Mouse (Mus musculus) lung, postnatal 4 days (tissue): ENCODE data around the gene Htra2.

Experiments used
- DNase-seq, 2 experiments: peaks; one replicate each; pipeline ENCODE4 v3.0.0; 2021

The Htra2 gene

GRCm38 (mm10) chr6:83004309-83004708 lies 50.8 kb downstream of the Htra2 start:
- DNase-seq: no peak

GRCm38 (mm10) chr6:83003850-83004249 lies 51.2 kb downstream of the Htra2 start:
- DNase-seq: no peak

DNA sequence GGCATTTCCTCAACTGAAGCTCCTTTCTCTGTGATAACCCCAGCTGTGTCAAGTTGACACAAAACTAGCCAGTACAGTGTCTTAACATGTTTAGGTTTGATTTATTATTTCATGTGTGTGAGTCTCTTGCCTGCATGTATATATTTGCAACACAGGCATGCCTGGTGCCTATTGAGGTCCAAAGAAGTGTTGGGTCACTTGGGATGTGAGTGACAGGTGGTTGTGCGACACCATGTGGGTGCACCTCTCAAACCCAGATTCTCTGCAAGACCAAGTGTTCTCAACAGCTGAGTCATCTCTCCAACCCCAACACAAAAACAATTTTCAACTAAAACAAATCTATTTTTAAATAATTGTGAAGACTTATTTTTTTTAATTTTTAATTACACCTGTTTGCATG lies 52.0 kb downstream of the Htra2 start:
- no peak for DNase-seq
